Mouse (Mus musculus): Measurements from ENCODE around the gene Hdgf.

Gene Hdgf

GRCm38 (mm10) chr3:87910573-87911141 lies 4.5 kb downstream of the Hdgf start:
- DNase-seq, result peak; percentile 85

DNA sequence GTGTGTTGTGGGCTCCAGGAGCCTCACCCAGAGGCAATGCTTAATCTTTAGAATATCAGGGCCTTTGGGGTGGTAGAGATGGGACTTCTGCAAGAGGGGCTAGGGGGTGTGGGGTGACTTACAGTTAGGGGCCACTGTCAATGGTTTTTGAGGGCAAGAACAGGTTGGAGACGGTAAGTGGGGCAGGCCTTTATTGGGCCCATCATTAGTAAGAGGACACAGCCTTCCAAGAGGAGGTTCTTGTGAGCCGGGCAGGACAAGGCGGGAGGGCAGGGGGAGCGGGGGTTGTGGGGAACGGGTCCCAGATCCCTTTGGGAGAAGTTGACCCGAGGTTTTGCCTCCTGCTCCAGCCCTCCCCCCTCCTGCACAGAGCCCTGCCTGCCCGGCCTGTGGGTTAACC lies 7.4 kb downstream of the Hdgf start:
- DNase-seq, result no peak

DNA sequence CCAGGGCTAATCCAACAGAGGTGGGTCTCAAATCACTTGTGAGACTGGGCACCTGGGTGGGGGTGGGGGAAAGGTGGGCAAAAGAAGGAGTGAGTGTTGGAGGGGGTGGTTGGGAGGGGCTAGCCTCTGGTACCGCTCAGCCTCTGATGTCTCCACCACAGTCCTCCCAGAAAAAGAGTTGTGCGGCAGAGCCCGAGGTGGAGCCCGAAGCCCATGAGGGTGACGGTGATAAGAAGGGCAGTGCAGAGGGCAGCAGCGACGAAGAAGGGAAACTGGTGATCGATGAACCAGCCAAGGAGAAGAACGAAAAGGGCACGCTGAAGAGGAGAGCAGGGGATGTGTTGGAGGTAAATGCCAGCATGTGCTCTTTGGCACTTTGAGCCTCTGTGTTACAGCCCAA lies 7.8 kb downstream of the Hdgf start:
- DNase-seq, result no peak

- DNase-seq, result no peak
Observed at GRCm38 (mm10) chr3:87916990-87917389, 10.9 kb downstream of the Hdgf start.

DNA sequence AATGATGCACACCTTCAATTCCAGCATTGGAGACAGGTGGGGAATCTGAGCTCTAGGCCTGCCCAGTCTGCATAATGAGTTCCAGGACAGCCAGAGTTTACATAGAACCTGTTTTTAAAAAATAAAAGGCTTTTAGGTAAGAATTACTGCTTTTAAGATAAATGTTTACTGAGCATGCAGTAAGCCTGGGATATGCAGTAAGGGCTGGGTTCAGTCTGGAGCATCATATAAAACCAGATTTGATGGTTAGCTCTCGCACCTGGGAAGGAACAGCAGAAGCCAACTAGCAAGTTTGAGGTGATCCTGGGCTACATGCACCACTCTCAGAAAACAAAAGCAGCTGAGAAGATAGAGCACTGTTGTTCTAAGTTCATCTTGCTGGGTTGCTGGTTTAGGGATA lies 12.4 kb downstream of the Hdgf start:
- no peak for DNase-seq

GRCm38 (mm10) chr3:87919336-87920108 lies 13.4 kb downstream of the Hdgf start, which contains the start of gene Mrpl24:
Gene Mrpl24 (plus strand): TSS chr3:87919506.
- DNase-seq, result peak; percentile 96

- DNase-seq, result no peak
Observed at GRCm38 (mm10) chr3:87920270-87920943, 14.3 kb downstream of the Hdgf start.

- no peak for DNase-seq
Observed at GRCm38 (mm10) chr3:87924996-87925395, 18.9 kb downstream of the Hdgf start.

DNA sequence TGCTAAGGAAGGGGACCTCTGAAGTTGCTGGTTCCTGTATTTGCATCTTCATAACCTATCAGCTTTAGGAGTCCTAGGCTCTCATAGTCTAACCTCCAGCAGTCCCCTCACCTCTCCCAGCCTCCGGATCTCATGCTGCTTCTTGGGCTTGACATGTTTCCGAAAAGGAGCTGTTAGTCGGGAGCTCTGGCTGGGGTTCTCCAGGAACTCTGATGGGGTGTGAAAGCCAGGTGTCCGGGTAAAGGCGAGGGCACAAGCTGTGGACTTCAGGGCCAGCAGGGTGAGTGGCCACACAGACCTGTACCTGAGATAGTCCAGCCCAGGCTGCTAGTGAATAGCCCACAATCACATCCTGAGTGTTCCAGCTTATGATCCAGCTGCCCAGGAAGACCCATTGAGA lies 21.3 kb downstream of the Hdgf start:
- DNase-seq, result no peak

- no peak for DNase-seq
Observed at GRCm38 (mm10) chr3:87929341-87930077, 23.4 kb downstream of the Hdgf start.

GRCm38 (mm10) chr3:87930078-87930795 lies 24.1 kb downstream of the Hdgf start, which contains the start of the genes Isg20l2 and Rrnad1:
Gene Isg20l2 (plus strand): TSS chr3:87930314.
Gene Rrnad1 (minus strand): TSS chr3:87930717.
- DNase-seq, result peak; percentile 98

DNA sequence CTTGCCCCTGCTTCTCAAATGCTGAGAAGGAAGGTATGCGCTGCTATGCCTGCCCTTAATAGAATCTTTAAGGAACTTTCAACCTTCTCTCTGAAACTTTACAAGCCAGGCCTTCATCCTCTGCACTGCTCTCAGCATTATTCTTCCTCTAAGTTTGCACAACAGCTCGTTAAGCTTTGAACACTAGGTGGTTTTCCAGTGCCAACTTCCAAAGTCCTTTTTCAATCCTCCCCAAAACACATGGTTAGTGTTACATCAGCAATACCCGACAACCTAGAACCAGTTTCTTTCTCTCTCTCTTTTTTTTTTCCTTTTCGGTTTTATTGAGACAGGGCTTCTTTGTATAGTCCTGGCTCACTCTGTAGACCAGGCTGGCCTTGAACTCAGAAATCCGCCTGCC lies 27.9 kb downstream of the Hdgf start:
- DNase-seq, result no peak

- no peak for DNase-seq
Observed at GRCm38 (mm10) chr3:87934501-87934900, 28.4 kb downstream of the Hdgf start.

DNA sequence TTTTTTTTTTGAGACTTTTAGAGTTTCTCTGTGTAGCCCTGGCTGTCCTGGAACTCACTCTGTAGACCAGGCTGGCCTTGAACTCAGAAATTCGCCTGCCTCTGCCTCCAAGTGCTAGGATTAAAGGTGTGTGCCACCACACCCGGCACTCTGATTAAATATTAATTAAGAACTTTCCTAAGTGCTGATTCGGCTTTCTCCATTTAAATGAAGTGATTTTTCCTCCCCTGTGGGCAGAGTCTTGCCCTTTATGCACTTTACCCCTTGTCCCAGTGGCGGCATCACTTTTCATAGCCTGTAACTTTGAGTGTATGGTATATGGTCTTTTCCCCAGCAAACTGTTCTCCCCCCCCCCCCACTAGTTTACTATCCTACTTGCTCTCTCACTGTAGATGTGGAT lies 29.1 kb downstream of the Hdgf start:
- no peak for DNase-seq

DNA sequence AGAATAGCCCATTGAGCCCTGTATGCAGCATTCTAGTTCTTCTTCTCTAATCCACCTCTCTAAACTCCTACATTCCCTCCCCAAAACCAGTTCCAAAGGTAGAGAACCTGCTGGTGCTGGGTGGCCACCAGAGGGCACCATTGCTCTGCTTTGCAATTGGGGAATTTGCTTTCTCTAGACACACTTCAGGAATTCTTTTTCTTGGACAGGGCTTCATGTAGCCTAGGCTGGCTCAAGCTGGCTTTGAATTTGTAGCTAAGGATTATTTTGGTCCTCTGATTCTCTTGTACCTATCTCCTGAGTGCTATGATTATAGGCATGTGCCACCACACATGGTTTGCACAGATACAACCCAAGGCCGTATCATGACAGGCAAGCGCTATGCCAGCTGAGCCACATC lies 29.7 kb downstream of the Hdgf start:
- peak; percentile 85 for DNase-seq

DNA sequence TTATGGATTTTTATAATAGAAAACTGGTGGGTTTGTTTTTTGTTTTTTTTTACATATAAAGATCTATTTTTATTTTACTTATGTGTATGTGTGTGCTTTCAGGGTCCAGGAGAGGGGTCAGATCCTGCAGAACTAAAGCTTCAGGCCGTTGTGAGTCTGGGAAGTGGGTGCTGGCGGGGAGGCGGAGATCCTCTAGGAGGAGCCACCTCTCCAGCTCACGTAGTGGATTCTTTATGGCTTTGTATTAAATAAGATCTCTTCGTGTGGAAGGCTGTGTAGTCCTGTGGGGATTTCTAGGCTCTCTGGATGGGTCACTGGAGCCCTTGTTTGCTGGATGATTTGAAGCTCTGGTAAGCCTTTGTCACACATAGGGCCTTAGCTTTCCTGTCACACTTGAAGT lies 34.5 kb downstream of the Hdgf start:
- no peak for DNase-seq

- DNase-seq, result no peak
Observed at GRCm38 (mm10) chr3:87942471-87942870, 36.4 kb downstream of the Hdgf start.

- DNase-seq, result no peak
Observed at GRCm38 (mm10) chr3:87943586-87943985, 37.5 kb downstream of the Hdgf start.

- DNase-seq, result peak; percentile 73
Observed at GRCm38 (mm10) chr3:87944838-87945600, 38.9 kb downstream of the Hdgf start.

- DNase-seq, result peak; percentile 54
Observed at GRCm38 (mm10) chr3:87945781-87946540, 39.8 kb downstream of the Hdgf start.

DNA sequence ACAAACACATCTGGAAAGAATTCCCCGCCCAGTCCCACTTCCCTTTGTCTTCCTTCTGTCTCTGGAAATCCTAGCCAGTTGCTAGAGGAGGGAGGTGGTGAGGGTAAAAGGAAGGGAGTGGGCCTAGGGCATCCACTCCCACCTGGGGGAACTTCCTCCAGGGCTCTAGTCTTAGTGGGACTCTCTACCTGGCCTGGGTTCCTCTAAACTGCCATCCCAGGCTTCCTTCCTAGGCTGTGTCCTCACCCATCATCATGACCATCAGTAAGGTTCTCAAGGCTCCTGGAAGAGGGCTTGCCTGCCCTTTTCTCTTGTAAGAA lies 40.4 kb downstream of the Hdgf start:
- DNase-seq, result no peak

All from retina, postnatal 1 day (tissue).